Comparison of ENCODE assay signal across 24 mouse cellular contexts in genomic region chr12:82819991-82820390, GRCm38 (mm10).
DNase-seq lines count a peak whose midpoint lies in the region; ATAC-seq and TF ChIP-seq lines count a peak whose summit lies in the region.
"Had no signal": no experiment of that assay in that cellular context is flagged by ENCODE, and none has a peak within 500 bp of the region (broad histone marks: within the 10 kb centered on the region; RNA-seq: fewer than 3 reads in every experiment).

No protein-coding gene starts in this region.

- WGBS in liver, adult 2 months: 83% methylated on average over 6 of the region's 6 CpGs
- 77% methylated on average over 6 of the region's 6 CpGs for WGBS in liver, postnatal 0 days (ENCODE audit: insufficient replicate concordance)

- H3K36me3 ChIP-seq in liver, adult 2 months (ENCODE audit: control insufficient read depth, insufficient read depth, low read length): no peaks in the 10 kb centered on the region
- H3K36me3 ChIP-seq in liver, postnatal 0 days (replicated peaks; ENCODE audit: insufficient read depth, low read length): no peaks in the 10 kb centered on the region
- H3K36me3 ChIP-seq: embryonic facial prominence, embryonic 10.5 days; forebrain, embryonic 10.5 days; limb, embryonic 13.5 days; liver, embryonic 13.5 days; neural tube, embryonic 13.5 days; stomach, embryonic 15.5 days had no signal

- no peak for TF ChIP-seq EP300 in liver, postnatal 0 days (IDR thresholded peaks at IDR 0.05; ENCODE audit: low read depth)

- no peak overlapping the region for H3K27ac ChIP-seq in liver, adult 2 months (replicated peaks; ENCODE audit: insufficient read depth, low read depth, low read length)
- no peak overlapping the region for H3K27ac ChIP-seq in liver, postnatal 0 days (ENCODE audit: low read depth)
- H3K27ac ChIP-seq: embryonic facial prominence, embryonic 10.5 days; forebrain, embryonic 10.5 days; limb, embryonic 13.5 days; liver, embryonic 13.5 days; neural tube, embryonic 13.5 days; stomach, embryonic 15.5 days had no signal

- intact Hi-C loops in heart, postnatal 36 days (cut with DNase I): no loop called here

- peak; percentile 24 for DNase-seq in heart, adult 8-10 months (ENCODE audit: low spot score)
- no peak for DNase-seq in heart, postnatal 36 days
- peak; percentile 3 for DNase-seq in liver, adult 2 months (ENCODE audit: extremely low read depth, low read depth, low spot score)
- DNase-seq in liver, postnatal 0 days: no peak
- peak; percentile 12 to 24 for DNase-seq in layer of hippocampus, postnatal 10 days (ENCODE audit: low spot score in 2 of 2)
- peak; percentile 74 for DNase-seq in retina, postnatal 1 day
- no peak for DNase-seq in frontal cortex, adult 2 months (ENCODE audit: extremely low spot score in 1 of 2, low spot score in 1 of 2)
- DNase-seq in kidney, postnatal 4 days: no peak
- DNase-seq: adrenal gland, postnatal 14 days; gastrocnemius, postnatal 14 days; kidney, adult 11 months; liver, embryonic 13.5 days; lung, embryonic 14.5 days; lung, postnatal 36 days; midbrain, embryonic 14.5 days; thymus, postnatal 25 days had no signal

- no peak overlapping the region for H3K4me2 ChIP-seq in liver, postnatal 0 days (ENCODE audit: low read depth, low read length)
- H3K4me2 ChIP-seq: limb, embryonic 13.5 days; liver, embryonic 13.5 days; lung, embryonic 14.5 days; neural tube, embryonic 13.5 days; stomach, embryonic 15.5 days had no signal

- no peaks in the 10 kb centered on the region for H3K27me3 ChIP-seq in liver, adult 2 months (ENCODE audit: control insufficient read depth, insufficient read depth, low read length)
- H3K27me3 ChIP-seq in liver, postnatal 0 days (ENCODE audit: insufficient read depth, low read length): no peaks in the 10 kb centered on the region
- H3K27me3 ChIP-seq: limb, embryonic 13.5 days; liver, embryonic 13.5 days; megakaryocyte, embryonic 14.5 days; neural tube, embryonic 13.5 days; stomach, embryonic 15.5 days had no signal

- no peaks in the 10 kb centered on the region for H3K79me2 ChIP-seq in liver, adult 2 months (ENCODE audit: control insufficient read depth, insufficient read depth, low read length)

- no peaks in the 10 kb centered on the region for H3K4me1 ChIP-seq in liver, adult 2 months (ENCODE audit: control insufficient read depth, insufficient read depth, low read length)
- no peaks in the 10 kb centered on the region for H3K4me1 ChIP-seq in liver, postnatal 0 days (ENCODE audit: insufficient read depth)
- H3K4me1 ChIP-seq: embryonic facial prominence, embryonic 10.5 days; forebrain, embryonic 10.5 days; limb, embryonic 13.5 days; liver, embryonic 13.5 days; megakaryocyte, embryonic 14.5 days; neural tube, embryonic 13.5 days; stomach, embryonic 15.5 days had no signal

- no peak for TF ChIP-seq POLR2A in liver, adult 2 months (IDR thresholded peaks at IDR 0.05; ENCODE audit: extremely low read depth, insufficient read depth, low read length)

- H3K9ac ChIP-seq in liver, adult 2 months (ENCODE audit: low read depth, low read length): no peak overlapping the region
- H3K9ac ChIP-seq in liver, postnatal 0 days (replicated peaks): no peak overlapping the region
- H3K9ac ChIP-seq: limb, embryonic 13.5 days; liver, embryonic 13.5 days; lung, embryonic 14.5 days; neural tube, embryonic 13.5 days; stomach, embryonic 15.5 days had no signal

- no peak for TF ChIP-seq CTCF in liver, adult 2 months (IDR thresholded peaks at IDR 0.05; ENCODE audit: low read depth, low read length)
- TF ChIP-seq CTCF in liver, postnatal 0 days (IDR thresholded peaks at IDR 0.05; ENCODE audit: low read depth): no peak

- H3K4me3 ChIP-seq in liver, adult 2 months (ENCODE audit: insufficient read depth, low read depth, low read length): no peak overlapping the region
- H3K4me3 ChIP-seq in liver, postnatal 0 days (ENCODE audit: low read depth, low read length): no peak overlapping the region
- H3K4me3 ChIP-seq: embryonic facial prominence, embryonic 10.5 days; forebrain, embryonic 10.5 days; limb, embryonic 13.5 days; liver, embryonic 13.5 days; megakaryocyte, embryonic 14.5 days; myocyte; neural tube, embryonic 13.5 days; stomach, embryonic 15.5 days had no signal

- no peak for ATAC-seq in liver, postnatal 0 days
- ATAC-seq: forebrain, embryonic 16.5 days had no signal

- H3K9me3 ChIP-seq in liver, postnatal 0 days (ENCODE audit: low read length): no peaks in the 10 kb centered on the region
- H3K9me3 ChIP-seq: embryonic facial prominence, embryonic 10.5 days; forebrain, embryonic 10.5 days; limb, embryonic 13.5 days; liver, embryonic 13.5 days; neural tube, embryonic 13.5 days; stomach, embryonic 15.5 days had no signal

Comparison
In these comparisons a context has a peak if more than half of its experiments do, and no peak if none do; other contexts are left out.
1. DNase-seq: peak in heart, adult 8-10 months (single experiment), liver, adult 2 months (single experiment), layer of hippocampus, postnatal 10 days (2 of 2) and retina, postnatal 1 day (single experiment); none in heart, postnatal 36 days (0 of 2), liver, postnatal 0 days (single experiment), frontal cortex, adult 2 months (0 of 2) and kidney, postnatal 4 days (0 of 2).